Mouse (Mus musculus): ENCODE measurements around the gene Acyp1. TPM values are rescaled to one million over a fixed set of nuclear protein-coding genes. Genes with fewer than 3 reads are reported as not detected.

Acyp1 gene
- total and polyA plus RNA-seq, 3 experiments: 9.7 to 20.0 (median 19.3) TPM

DNA sequence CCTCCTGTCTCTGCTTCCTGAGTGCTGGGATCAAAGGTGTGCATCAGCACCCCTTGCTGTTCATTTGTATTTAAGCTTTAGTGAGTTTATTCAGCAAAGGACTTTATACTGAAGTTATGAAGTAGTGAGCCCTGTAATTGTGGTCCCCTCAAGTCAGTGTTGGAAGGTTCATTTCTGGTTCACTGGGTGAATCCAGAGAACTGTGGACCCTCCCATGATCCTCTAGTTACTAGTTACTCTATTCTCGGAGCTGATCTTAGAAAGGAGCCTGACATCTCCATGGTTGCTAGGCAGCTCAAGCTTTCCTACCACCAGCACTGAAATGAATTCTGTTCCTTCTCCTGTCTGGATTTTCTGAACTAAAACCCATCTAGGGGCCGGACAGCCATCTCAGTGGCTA, 7.3 kb upstream of the Acyp1 start:
- no peak for DNase-seq
- Histone ChIP-seq H3K36me3 (ENCODE audit: control insufficient read depth, insufficient read depth, low read length) (no peaks in the 10 kb centered on the region), H3K9ac (ENCODE audit: low read depth, low read length) (no peak overlapping the region), H3K79me2 (replicated peaks; ENCODE audit: control insufficient read depth, insufficient read depth, low read length) (no peaks in the 10 kb centered on the region), H3K27ac (no peak overlapping the region), H3K4me1 (ENCODE audit: control insufficient read depth, insufficient read depth, low read length) (peaks cover 2% of the 10 kb centered on the region; the same call in 1 of the 2 replicates), H3K4me3 (no peak overlapping the region), H3K27me3 (ENCODE audit: control insufficient read depth, insufficient read depth, low read length) (no peaks in the 10 kb centered on the region)
- TF ChIP-seq EP300 (IDR thresholded peaks at IDR 0.05; ENCODE audit: insufficient read depth, low read depth, low read length): no peak
- TF ChIP-seq CTCF (IDR thresholded peaks at IDR 0.05): no peak
- TF ChIP-seq POLR2A (IDR thresholded peaks at IDR 0.05; ENCODE audit: insufficient read depth, low read depth, low read length): no peak
- intact Hi-C loops (cut with DNase I): no loop called here
- 94% methylated on average over 2 of the region's 2 CpGs for WGBS

DNA sequence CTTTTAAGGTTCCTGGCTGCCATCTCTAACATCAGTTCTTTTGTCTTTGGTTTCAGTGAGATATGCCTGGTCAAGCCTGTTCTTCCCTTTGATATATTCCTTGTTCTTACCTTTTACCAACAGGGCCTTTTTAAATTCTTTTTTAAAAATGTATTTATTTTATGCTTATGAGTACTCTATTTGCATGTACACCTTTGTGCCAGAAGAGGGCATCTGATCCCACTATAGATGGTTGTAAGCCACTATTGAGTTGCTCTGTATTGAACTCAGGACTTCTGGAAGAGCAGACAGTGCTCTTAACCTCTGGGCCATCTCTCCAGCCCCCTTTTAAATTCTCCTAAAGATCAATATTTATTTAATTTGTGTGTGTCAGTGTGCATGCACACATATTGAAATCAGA, 4.7 kb upstream of the Acyp1 start:
- no peaks in the 10 kb centered on the region for H3K79me2 ChIP-seq (replicated peaks; ENCODE audit: control insufficient read depth, insufficient read depth, low read length)
- H3K9ac ChIP-seq (ENCODE audit: low read depth, low read length): no peak overlapping the region
- DNase-seq: no peak
- peaks cover 5% of the 10 kb centered on the region for H3K4me1 ChIP-seq (ENCODE audit: control insufficient read depth, insufficient read depth, low read length)
- H3K27me3 ChIP-seq (ENCODE audit: control insufficient read depth, insufficient read depth, low read length): no peaks in the 10 kb centered on the region
- no peak overlapping the region for H3K4me3 ChIP-seq
- H3K27ac ChIP-seq: no peak overlapping the region
- TF ChIP-seq CTCF (IDR thresholded peaks at IDR 0.05): peak; percentile 57
- TF ChIP-seq POLR2A (IDR thresholded peaks at IDR 0.05; ENCODE audit: insufficient read depth, low read depth, low read length): no peak
- intact Hi-C loops (cut with DNase I): loop anchor here (1.0 kb wide), 1 partner anchor 12 kb away; no protein-coding TSS in a partner anchor
- H3K36me3 ChIP-seq (ENCODE audit: control insufficient read depth, insufficient read depth, low read length): no peaks in the 10 kb centered on the region

DNA sequence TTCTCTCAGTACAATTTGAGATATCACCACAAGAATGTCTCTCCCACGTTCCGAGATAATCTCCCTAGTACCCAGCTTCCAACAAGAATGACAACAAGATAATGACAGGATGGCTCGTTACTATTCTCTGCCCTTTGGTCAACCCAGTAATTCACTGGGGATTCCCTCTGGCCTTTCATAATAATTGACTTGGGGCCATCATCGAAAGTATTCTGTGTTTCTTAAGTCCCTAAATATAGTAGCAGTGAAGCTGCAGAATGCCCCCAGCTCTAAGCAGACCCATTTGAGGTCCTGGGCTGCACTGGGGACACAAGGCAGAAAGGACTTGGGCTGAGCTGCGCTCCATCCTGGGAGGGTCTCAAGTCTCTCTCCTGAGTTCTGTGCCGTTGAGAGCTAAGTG, 4.0 kb upstream of the Acyp1 start:
- H3K79me2 ChIP-seq (replicated peaks; ENCODE audit: control insufficient read depth, insufficient read depth, low read length): no peaks in the 10 kb centered on the region
- H3K9ac ChIP-seq (ENCODE audit: low read depth, low read length): no peak overlapping the region
- intact Hi-C loops (cut with DNase I): no loop called here
- no peak overlapping the region for H3K4me3 ChIP-seq
- no peaks in the 10 kb centered on the region for H3K27me3 ChIP-seq (ENCODE audit: control insufficient read depth, insufficient read depth, low read length)
- DNase-seq: no peak
- H3K27ac ChIP-seq: no peak overlapping the region
- peaks cover 5% of the 10 kb centered on the region for H3K4me1 ChIP-seq (ENCODE audit: control insufficient read depth, insufficient read depth, low read length)
- TF ChIP-seq EP300 (IDR thresholded peaks at IDR 0.05; ENCODE audit: insufficient read depth, low read depth, low read length) (no peak), CTCF (IDR thresholded peaks at IDR 0.05) (no peak), POLR2A (IDR thresholded peaks at IDR 0.05; ENCODE audit: insufficient read depth, low read depth, low read length) (no peak)
- 33% methylated on average over 6 of the region's 6 CpGs for WGBS
- no peaks in the 10 kb centered on the region for H3K36me3 ChIP-seq (ENCODE audit: control insufficient read depth, insufficient read depth, low read length)

DNA sequence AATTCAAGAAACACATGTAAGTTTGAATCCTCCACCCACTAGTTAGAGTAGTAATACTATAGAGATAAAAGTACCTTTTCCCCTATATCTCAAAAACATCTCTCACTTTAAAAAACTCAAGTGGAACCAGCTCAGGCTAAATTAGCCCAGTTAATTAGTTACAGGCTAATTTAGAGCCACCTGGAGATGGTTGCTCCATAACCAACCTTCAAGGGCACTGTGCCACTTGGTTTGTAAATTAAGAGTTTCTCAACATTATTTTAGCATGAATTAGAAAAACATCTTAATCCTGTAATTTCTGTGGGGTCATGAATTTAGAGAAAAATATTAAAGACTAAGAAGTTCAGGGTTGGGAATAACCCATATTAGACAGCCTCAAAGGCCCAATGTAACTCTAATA, 3.3 kb upstream of the Acyp1 start:
- no peak overlapping the region for H3K9ac ChIP-seq (ENCODE audit: low read depth, low read length)
- no peaks in the 10 kb centered on the region for H3K79me2 ChIP-seq (replicated peaks; ENCODE audit: control insufficient read depth, insufficient read depth, low read length)
- no peaks in the 10 kb centered on the region for H3K36me3 ChIP-seq (ENCODE audit: control insufficient read depth, insufficient read depth, low read length)
- H3K4me1 ChIP-seq (ENCODE audit: control insufficient read depth, insufficient read depth, low read length): peaks cover 5% of the 10 kb centered on the region
- H3K27me3 ChIP-seq (ENCODE audit: control insufficient read depth, insufficient read depth, low read length): no peaks in the 10 kb centered on the region
- TF ChIP-seq POLR2A (IDR thresholded peaks at IDR 0.05; ENCODE audit: insufficient read depth, low read depth, low read length): no peak
- no peak for TF ChIP-seq EP300 (IDR thresholded peaks at IDR 0.05; ENCODE audit: insufficient read depth, low read depth, low read length)
- TF ChIP-seq CTCF (IDR thresholded peaks at IDR 0.05): no peak
- no peak for DNase-seq
- intact Hi-C loops (cut with DNase I): no loop called here
- no peak overlapping the region for H3K4me3 ChIP-seq
- H3K27ac ChIP-seq: no peak overlapping the region

DNA sequence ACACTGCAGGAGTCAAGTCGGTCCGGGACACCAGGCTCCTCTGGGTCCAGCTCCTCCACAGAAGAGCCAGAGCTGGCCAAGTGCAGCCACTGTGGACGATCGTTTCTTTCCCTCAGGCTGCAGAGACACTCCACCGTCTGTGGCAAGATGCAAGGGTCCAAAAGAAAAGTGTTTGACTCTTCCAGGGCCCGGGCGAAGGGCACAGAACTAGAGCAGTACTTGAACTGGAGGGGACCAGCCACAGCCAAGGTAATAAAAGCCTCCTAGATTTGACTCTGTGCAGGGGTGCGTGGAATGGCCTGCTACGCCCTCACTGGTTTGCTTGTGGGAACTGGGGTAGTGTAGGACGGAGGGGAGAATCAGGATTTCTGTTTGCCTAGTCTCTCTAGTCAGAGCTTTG, 2.4 kb upstream of the Acyp1 start:
- H3K4me3 ChIP-seq: no peak overlapping the region
- intact Hi-C loops (cut with DNase I): no loop called here
- 79% methylated on average over 10 of the region's 10 CpGs for WGBS

DNA sequence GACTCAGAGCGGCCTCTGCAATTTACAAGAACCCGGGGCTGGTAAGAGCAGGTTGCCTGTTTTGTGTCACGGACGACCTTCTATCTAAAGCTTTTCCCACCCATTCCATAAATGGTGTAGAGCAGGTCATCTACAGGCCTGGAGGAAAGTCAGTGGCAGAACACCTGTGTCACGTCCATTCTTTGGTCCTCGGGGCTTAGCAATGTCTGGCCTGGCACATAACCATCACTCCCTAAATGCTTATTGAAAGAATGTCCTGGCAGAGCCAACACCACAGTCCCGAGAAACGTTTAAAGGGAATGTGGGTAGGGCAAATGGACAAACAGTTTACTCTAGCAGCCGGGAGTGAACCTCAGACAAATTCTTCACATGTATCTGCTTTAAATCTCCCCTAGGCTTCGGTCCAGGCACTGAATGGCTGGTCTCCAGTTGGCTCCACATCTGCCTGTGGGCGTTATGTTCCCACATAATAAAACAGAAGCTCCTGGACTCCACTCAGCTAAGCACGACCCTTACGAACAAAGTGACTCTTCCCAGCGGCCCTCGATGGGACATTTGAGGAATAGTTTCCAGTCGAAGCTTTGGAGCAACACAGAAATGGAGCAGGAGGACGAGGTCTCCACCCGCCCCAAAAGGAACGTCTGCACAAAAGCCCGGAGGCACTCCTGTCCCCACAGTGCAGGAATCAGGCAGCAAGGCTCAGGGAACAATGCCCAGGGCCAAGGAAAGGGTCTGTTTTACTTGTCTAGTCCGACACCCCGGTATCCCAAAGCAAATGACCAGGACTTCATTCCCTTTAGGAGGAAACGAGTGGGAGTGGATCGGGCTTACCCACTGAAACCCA, 1.1 kb upstream of the Acyp1 start:
- Histone ChIP-seq H3K36me3 (ENCODE audit: control insufficient read depth, insufficient read depth, low read length) (no peaks in the 10 kb centered on the region), H3K79me2 (replicated peaks; ENCODE audit: control insufficient read depth, insufficient read depth, low read length) (no peaks in the 10 kb centered on the region), H3K27me3 (ENCODE audit: control insufficient read depth, insufficient read depth, low read length) (no peaks in the 10 kb centered on the region), H3K9ac (ENCODE audit: low read depth, low read length) (peak overlapping the region; percentile 18), H3K4me1 (ENCODE audit: control insufficient read depth, insufficient read depth, low read length) (peaks cover 5% of the 10 kb centered on the region), H3K27ac (peak overlapping the region; percentile 66), H3K4me3 (peak overlapping the region; percentile 61)
- intact Hi-C loops (cut with DNase I): loop anchor here (5.0 kb wide), 2 partner anchors 72 to 122 kb away; partner anchors contain the start of gene Eif2b2
- WGBS: 42% methylated on average over 24 of the region's 24 CpGs
- TF ChIP-seq CTCF (IDR thresholded peaks at IDR 0.05) (no peak), POLR2A (IDR thresholded peaks at IDR 0.05; ENCODE audit: insufficient read depth, low read depth, low read length) (no peak), EP300 (IDR thresholded peaks at IDR 0.05; ENCODE audit: insufficient read depth, low read depth, low read length) (no peak)
- DNase-seq: peak in 1 of 2 experiments; percentile 40

More for the DNA sequence above, 2.4 kb upstream of the Acyp1 start:
- H3K9ac ChIP-seq (ENCODE audit: low read depth, low read length): no peak overlapping the region
- TF ChIP-seq POLR2A (IDR thresholded peaks at IDR 0.05; ENCODE audit: insufficient read depth, low read depth, low read length) (no peak), CTCF (IDR thresholded peaks at IDR 0.05) (no peak), EP300 (IDR thresholded peaks at IDR 0.05; ENCODE audit: insufficient read depth, low read depth, low read length) (no peak)
- no peaks in the 10 kb centered on the region for H3K79me2 ChIP-seq (replicated peaks; ENCODE audit: control insufficient read depth, insufficient read depth, low read length)
- H3K27me3 ChIP-seq (ENCODE audit: control insufficient read depth, insufficient read depth, low read length): no peaks in the 10 kb centered on the region
- no peaks in the 10 kb centered on the region for H3K36me3 ChIP-seq (ENCODE audit: control insufficient read depth, insufficient read depth, low read length)
- H3K27ac ChIP-seq: no peak overlapping the region
- peaks cover 5% of the 10 kb centered on the region for H3K4me1 ChIP-seq (ENCODE audit: control insufficient read depth, insufficient read depth, low read length)
- no peak for DNase-seq
